Mouse (Mus musculus) B cell, adult 67 days (primary cell): ENCODE results near the gene Gid4. TPM values are rescaled to one million over a fixed set of nuclear protein-coding genes. Genes with fewer than 3 reads are reported as not detected.

ENCODE experiments used
- total RNA-seq, 2 experiments: library from RNA; stranded (reverse); gene quantifications; 4 replicates each; pipeline ENCODE4 v1.2.4; 2023

Gene Gid4
- 10 to 100 TPM; 22.8 TPM for total RNA-seq

DNA sequence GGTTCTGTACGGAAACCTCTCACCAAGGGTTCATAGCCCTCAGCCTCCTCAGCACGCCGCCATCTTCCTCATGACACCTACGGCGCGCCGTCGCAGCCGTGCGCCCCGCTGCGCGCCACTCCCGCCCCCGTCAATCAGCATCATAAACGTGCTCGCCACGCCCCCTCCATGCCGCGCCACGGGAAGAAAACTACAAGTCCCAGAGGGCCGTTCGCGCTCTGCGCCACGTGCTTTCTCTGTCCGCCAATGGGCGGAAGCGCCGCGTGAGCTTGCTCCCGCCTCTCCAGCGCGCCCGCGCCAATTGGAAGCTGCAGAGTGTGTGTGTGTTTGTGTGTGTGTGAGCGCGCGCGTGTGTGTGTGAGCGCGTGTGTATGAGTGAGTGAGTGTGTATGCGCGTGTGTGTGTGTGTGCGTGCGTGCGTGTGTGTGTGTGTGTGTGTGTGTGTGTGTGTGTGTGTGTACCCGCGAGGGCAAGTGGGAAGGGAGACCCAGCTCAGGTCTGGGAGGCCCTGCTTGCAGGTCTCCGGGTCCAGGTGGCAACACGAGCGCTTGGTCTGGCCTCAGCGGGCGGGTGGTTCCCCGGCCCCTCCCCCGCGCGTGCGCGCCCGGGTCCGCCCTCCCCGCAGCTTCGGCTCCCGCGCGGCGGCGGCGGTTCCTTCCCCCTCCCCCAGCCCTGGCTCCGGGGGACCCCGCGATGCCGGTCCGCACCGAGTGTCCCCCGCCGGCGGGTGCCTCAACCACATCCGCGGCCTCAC, at the start of gene Gid4:
Gene Gid4 (plus strand): TSS at position 183 of the 754 bp plus-strand sequence.

DNA sequence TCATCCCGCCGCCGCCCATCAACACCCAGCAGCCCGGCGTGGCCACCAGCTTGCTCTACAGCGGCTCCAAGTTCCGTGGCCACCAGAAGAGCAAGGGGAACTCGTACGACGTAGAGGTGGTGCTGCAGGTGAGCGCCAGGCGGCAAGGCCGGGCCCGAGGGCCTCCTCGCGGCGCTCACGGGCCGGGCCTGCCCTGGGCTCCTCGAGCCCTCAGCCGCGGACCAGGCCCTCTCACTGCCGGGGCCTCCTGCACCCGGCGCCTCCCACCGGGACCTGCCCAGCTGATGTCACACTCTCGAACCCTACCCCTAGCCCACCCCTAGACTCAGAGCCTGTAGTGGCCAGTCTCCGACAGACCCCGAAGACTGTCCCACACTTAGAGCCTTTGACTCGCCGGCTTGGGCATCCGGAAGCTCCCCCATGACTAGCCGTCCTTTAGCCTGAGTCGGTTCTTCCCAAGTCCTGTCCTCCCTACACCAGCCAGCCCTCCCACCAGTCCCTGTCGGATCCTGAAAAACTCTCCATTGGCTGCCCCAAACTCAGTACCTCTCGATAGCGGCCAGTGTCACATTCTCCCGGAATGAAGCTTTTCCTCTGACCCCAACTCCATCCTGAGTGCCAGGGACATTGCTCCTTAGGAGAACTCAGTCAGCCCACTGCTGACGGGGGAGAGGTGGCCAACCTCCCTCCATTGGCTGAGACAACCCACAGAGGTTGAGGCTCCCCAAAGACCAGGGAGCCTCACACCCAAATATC, 950 bp downstream of the Gid4 start, which contains the start of gene Atpaf2:
Gene Atpaf2 (minus strand): TSS at position 741 of the 756 bp plus-strand sequence.

DNA sequence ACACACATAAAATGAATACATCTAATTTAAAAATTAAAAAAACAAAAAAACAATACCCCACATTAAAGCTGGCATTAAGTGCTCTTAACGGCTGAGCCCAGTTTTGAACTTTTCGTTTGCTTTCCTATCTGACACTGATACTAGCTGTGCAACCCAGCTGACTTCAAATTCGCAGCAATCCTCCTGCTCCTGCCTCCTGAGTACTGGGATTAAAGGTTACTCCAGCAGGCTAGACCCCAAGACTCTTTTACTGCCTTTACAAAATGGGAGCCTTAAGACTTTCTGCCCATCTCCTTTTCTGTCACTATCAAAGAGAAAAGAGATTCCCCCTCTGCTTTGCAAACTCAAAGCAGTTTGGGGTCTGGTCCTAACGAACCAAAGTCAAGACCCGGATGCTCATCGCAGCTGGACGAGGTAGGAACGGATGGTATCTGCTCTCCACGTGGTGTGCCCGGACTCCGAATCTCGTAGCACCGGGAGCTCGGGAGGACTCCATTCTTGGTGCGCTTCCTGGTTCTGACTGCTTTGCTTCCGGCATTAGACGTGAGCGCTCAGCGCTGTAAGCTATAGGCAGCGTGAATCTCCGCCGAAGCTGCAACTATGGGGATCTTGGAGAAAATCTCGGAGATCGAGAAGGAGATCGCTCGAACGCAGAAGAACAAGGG, 37.3 kb downstream of the Gid4 start, which contains the start of gene Drg2:
Gene Drg2 (plus strand): TSS at position 512 of the 665 bp plus-strand sequence.

DNA sequence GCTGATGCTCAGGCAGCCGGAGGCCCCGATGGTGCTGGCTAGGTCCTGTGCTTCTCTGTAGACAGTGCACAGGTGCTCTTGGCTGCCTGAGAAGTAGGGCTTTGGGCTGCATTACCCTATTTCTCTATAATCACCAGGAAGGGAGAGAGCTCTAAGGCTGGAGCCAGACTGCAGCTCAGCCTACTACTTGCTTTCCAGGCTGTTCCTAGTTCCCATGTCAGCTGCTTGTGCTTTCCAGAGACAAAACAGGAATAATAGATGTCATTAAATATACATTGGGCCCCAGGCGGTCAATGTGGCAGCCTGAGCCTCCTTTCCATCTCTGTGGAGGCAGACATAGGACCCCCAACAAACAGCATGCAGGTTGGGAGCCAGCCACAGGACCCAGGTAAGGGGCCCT, 52.1 kb downstream of the Gid4 start, which contains the start of gene Myo15:
Gene Myo15 (plus strand): TSS at position 301 of the 400 bp plus-strand sequence.

Other genes starting within 250 kb of the Gid4 start
- gene Srebf1, start 194.6 kb upstream of the Gid4 start, total RNA-seq, result 100 to 1,000 TPM; 123 to 125 TPM
- 10 to 100 TPM; 30.2 to 37.3 TPM for gene Tom1l2, start 64.2 kb upstream of the Gid4 start, total RNA-seq
- gene Drc3, start 63.8 kb upstream of the Gid4 start, total RNA-seq, result 1 to 10 TPM in 1 of 2 experiments, not detected in 1; 1.2 TPM
- 10 to 100 TPM; 25.5 to 36.5 TPM for gene Atpaf2, start 1.3 kb downstream of the Gid4 start, total RNA-seq
- 10 to 100 TPM; 66.7 to 73.7 TPM for gene Drg2, start 37.4 kb downstream of the Gid4 start, total RNA-seq
- gene Myo15, start 52.2 kb downstream of the Gid4 start, total RNA-seq, result 1 to 10 TPM in 1 of 2 experiments, under 1 TPM in 1; 0.83 to 1.0 TPM
- gene Alkbh5, start 119.2 kb downstream of the Gid4 start, total RNA-seq, result 10 to 100 TPM; 66.8 to 76.7 TPM